Mouse (Mus musculus): ENCODE results near the gene Itpr2. TPM values are rescaled to one million over a fixed set of nuclear protein-coding genes. Genes with fewer than 3 reads are reported as not detected.

Itpr2 gene
- polyA plus RNA-seq, 1 experiment from 2014 or later = 3.9 TPM

DNA sequence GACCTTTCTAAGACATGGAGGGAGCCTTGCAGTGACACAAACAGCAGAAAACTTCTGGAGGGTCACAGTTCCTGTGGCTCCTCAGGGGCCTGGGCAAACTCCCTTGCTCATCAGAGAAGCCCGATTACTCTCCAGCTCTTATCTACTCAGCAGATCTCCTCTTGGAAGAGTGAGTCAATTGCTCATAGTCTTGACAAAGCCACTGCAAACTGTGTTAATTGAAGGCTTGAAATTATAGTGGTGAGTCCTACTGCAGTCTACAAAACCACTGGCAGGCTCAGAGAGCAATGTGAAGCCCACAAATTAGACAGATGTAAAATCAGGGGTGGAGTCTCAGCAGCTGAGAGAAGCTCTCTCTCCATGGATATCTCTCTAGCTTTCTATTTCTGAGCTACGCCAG lies 296.9 kb downstream of the Itpr2 start:
- DNase-seq (ENCODE audit: low spot score, missing footprints) (no peak), ATAC-seq (ENCODE audit: low FRiP score) (no peak)
- H3K4me1 ChIP-seq (ENCODE audit: control insufficient read depth, insufficient read depth, low read length) = 0 out of 2 replicates have a peak, but pooled peaks cover 2% of the 10 kb centered on the region
- 84% methylated on average over 2 of the region's 2 CpGs for WGBS
- H3K9me3 ChIP-seq (ENCODE audit: control insufficient read depth, low read length) = no peaks in the 10 kb centered on the region
- no peak overlapping the region for H3K9ac ChIP-seq (ENCODE audit: low read length)
- H3K36me3 ChIP-seq (ENCODE audit: control insufficient read depth, insufficient read depth, low read length) = no peaks in the 10 kb centered on the region
- no peak overlapping the region for H3K4me2 ChIP-seq
- H3K27ac ChIP-seq (ENCODE audit: low read depth, low read length) = no peak overlapping the region
- H3K4me3 ChIP-seq (ENCODE audit: low read depth, low read length) = no peak overlapping the region
- H3K27me3 ChIP-seq (ENCODE audit: control insufficient read depth, insufficient read depth, low read length) = no peaks in the 10 kb centered on the region

DNA sequence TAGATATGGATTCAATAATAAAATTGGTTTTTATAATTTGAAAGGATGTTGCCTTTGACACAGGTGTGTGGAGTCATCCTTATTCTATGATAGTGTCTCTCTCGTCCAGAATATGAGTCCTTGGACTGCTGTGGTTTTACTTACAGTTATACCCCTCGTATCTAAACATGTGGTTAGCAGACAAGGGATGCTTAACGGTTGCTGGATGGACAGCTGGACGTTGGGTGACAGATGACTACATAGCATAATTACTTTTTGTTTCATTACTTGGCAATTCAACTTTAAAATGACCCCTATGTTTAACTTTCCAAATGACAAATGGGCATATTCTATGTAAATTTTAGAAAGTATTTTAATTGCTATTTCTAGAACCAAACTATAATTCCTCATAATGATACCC lies 297.6 kb downstream of the Itpr2 start:
- no peak for ATAC-seq (ENCODE audit: low FRiP score)

DNA sequence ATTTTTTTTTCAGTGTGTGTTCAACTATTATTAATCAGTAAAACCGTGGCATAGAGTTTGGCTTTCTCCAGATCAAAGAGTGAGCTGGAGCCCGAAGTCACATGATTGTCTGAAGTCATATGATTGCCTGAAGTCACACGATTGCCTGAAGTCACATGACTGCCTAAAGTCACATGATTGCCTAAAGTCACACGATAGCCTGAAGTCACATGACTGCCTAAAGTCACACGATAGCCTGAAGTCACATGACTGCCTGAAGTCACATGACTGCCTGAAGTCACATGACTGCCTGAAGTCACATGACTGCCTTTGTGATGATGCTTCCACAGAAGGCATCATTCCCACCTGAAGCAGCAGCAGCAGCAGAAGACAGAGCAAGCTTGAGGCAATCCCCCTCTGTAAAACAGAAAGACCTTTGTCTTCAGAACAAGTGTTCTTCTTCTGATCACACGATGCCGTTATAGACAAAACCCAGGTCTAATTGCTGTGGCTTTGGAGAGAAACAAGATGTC lies 304.1 kb downstream of the Itpr2 start:
- no peaks in the 10 kb centered on the region for H3K36me3 ChIP-seq (ENCODE audit: control insufficient read depth, insufficient read depth, low read length)
- H3K4me2 ChIP-seq = no peak overlapping the region
- 92% methylated on average over 7 of the region's 7 CpGs for WGBS
- H3K27ac ChIP-seq (ENCODE audit: low read depth, low read length) = no peak overlapping the region
- no peaks in the 10 kb centered on the region for H3K27me3 ChIP-seq (ENCODE audit: control insufficient read depth, insufficient read depth, low read length)
- no peak overlapping the region for H3K9ac ChIP-seq (ENCODE audit: low read length)
- no peak for ATAC-seq (ENCODE audit: low FRiP score)
- H3K4me1 ChIP-seq (ENCODE audit: control insufficient read depth, insufficient read depth, low read length) = 0 out of 2 replicates have a peak, but pooled peaks cover 2% of the 10 kb centered on the region
- H3K9me3 ChIP-seq (ENCODE audit: control insufficient read depth, low read length) = no peaks in the 10 kb centered on the region
- H3K4me3 ChIP-seq (ENCODE audit: low read depth, low read length) = no peak overlapping the region
- DNase-seq (ENCODE audit: low spot score, missing footprints) = no peak

More for the DNA sequence above, 297.6 kb downstream of the Itpr2 start:
- H3K36me3 ChIP-seq (ENCODE audit: control insufficient read depth, insufficient read depth, low read length) = no peaks in the 10 kb centered on the region
- no peaks in the 10 kb centered on the region for H3K27me3 ChIP-seq (ENCODE audit: control insufficient read depth, insufficient read depth, low read length)
- no peaks in the 10 kb centered on the region for H3K9me3 ChIP-seq (ENCODE audit: control insufficient read depth, low read length)
- H3K9ac ChIP-seq (ENCODE audit: low read length) = no peak overlapping the region
- no peak overlapping the region for H3K4me3 ChIP-seq (ENCODE audit: low read depth, low read length)
- no peak overlapping the region for H3K4me2 ChIP-seq
- H3K27ac ChIP-seq (ENCODE audit: low read depth, low read length) = no peak overlapping the region
- H3K4me1 ChIP-seq (ENCODE audit: control insufficient read depth, insufficient read depth, low read length) = 0 out of 2 replicates have a peak, but pooled peaks cover 2% of the 10 kb centered on the region
- DNase-seq (ENCODE audit: low spot score, missing footprints) = no peak
- 86% methylated on average over 4 of the region's 4 CpGs for WGBS

DNA sequence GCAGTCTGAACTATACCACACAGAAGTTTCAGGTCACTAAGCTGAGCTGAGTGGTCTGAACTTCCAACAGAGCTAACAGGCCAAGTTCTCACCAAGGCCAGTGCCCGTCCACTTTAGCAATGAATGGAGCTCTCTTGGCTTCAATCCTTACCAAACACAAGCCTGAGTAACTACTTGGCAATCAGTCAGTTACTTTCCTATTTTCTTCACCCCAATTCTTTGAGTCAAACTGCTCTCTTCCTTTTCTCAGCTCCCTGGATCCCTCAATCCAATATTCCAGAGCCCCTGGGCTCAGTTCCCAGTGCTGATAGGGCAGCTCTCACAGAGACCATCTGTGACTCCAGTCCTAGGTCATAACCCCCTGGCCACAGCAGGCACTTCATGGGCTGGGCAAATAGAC lies 305.3 kb downstream of the Itpr2 start:
- Histone ChIP-seq H3K27ac (ENCODE audit: low read depth, low read length) (no peak overlapping the region), H3K36me3 (ENCODE audit: control insufficient read depth, insufficient read depth, low read length) (no peaks in the 10 kb centered on the region), H3K4me1 (ENCODE audit: control insufficient read depth, insufficient read depth, low read length) (0 out of 2 replicates have a peak, but pooled peaks cover 2% of the 10 kb centered on the region), H3K4me2 (no peak overlapping the region), H3K4me3 (ENCODE audit: low read depth, low read length) (no peak overlapping the region), H3K27me3 (ENCODE audit: control insufficient read depth, insufficient read depth, low read length) (no peaks in the 10 kb centered on the region), H3K9me3 (ENCODE audit: control insufficient read depth, low read length) (no peaks in the 10 kb centered on the region), H3K9ac (ENCODE audit: low read length) (no peak overlapping the region)
- DNase-seq (ENCODE audit: low spot score, missing footprints) = no peak
- no peak for ATAC-seq (ENCODE audit: low FRiP score)
- 79% methylated on average over 1 of the region's 1 CpGs for WGBS

DNA sequence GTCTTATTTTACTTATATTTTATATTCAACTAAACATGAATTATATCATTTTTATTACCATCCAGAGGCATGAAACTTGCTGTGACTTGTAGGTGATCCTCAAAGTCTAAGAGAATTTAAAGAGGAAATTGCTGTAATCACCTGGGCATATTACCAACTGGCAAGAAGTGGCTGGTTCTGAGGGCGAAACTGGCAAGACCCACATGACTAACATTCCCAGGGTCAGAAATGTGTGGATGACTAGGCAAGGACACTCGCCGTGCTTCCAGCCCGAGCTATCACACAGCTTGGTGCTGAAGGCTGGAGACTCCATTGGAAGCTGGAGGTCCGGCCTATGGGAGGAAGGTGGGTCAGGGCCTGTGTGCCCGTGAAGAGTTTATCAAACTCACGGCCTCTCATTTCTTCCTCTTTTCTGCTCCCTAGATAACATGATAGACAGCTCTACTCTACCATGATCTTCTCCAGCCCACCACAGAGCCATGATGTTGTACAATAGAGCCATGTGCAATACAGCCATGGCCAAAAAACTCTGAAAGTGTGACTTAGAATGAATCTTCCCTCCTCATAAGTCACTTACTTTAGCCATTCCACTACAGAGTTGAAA lies 306.1 kb downstream of the Itpr2 start:
- Histone ChIP-seq H3K27me3 (ENCODE audit: control insufficient read depth, insufficient read depth, low read length) (no peaks in the 10 kb centered on the region), H3K9me3 (ENCODE audit: control insufficient read depth, low read length) (no peaks in the 10 kb centered on the region), H3K27ac (ENCODE audit: low read depth, low read length) (no peak overlapping the region), H3K4me3 (ENCODE audit: low read depth, low read length) (no peak overlapping the region), H3K36me3 (ENCODE audit: control insufficient read depth, insufficient read depth, low read length) (no peaks in the 10 kb centered on the region), H3K9ac (ENCODE audit: low read length) (no peak overlapping the region), H3K4me2 (no peak overlapping the region), H3K4me1 (ENCODE audit: control insufficient read depth, insufficient read depth, low read length) (no peaks in the 10 kb centered on the region)
- DNase-seq (ENCODE audit: low spot score, missing footprints) = no peak
- no peak for ATAC-seq (ENCODE audit: low FRiP score)
- WGBS = 91% methylated on average over 7 of the region's 7 CpGs

DNA sequence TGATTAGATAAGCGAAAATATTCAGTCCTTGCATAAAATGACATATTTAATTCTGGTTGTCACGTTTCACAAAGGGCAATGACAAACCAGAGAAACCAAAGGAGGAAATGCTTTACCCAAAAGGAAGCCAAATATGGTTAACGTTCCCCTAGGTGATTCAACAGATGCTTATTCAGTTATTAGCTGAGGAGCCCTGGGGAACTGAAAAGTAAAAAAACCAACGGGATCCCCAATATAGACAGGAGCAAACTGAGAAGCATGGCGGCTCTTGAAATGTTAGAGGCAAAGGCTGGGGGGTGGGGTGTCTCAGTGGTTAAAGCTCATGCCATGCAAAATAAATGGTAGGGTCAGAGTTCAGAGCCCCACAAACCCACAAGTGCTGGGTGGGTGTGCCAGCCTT lies 310.1 kb downstream of the Itpr2 start:
- Histone ChIP-seq H3K4me1 (ENCODE audit: control insufficient read depth, insufficient read depth, low read length) (no peaks in the 10 kb centered on the region), H3K9ac (ENCODE audit: low read length) (no peak overlapping the region), H3K36me3 (ENCODE audit: control insufficient read depth, insufficient read depth, low read length) (no peaks in the 10 kb centered on the region), H3K4me2 (no peak overlapping the region), H3K27ac (ENCODE audit: low read depth, low read length) (no peak overlapping the region), H3K27me3 (ENCODE audit: control insufficient read depth, insufficient read depth, low read length) (no peaks in the 10 kb centered on the region), H3K9me3 (ENCODE audit: control insufficient read depth, low read length) (no peaks in the 10 kb centered on the region), H3K4me3 (ENCODE audit: low read depth, low read length) (no peak overlapping the region)
- 91% methylated on average over 5 of the region's 5 CpGs for WGBS
- DNase-seq (ENCODE audit: low spot score, missing footprints) = no peak
- no peak for ATAC-seq (ENCODE audit: low FRiP score)

DNA sequence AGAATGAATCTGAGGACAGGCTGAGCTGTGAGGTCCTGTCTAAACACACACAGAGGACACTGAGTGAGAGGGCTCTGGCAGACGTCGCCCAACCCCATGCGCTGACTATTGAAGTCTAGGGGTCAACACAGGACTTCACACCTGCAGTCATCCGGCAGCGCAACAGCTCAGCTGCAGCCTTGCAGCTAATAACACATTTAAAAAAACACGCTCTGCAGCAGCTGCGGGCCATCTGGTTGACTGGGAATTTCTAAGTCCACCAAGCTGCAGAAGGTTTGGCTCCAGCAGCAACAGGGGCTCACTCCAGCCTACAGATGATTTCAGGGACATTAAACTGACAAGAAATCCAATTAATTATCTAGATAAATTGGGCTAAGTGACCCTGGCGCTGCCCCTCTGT lies 312.0 kb downstream of the Itpr2 start:
- H3K9ac ChIP-seq (ENCODE audit: low read length) = no peak overlapping the region
- ATAC-seq (ENCODE audit: low FRiP score) (no peak), DNase-seq (ENCODE audit: low spot score, missing footprints) (no peak)
- WGBS = 82% methylated on average over 8 of the region's 8 CpGs
- H3K36me3 ChIP-seq (ENCODE audit: control insufficient read depth, insufficient read depth, low read length) = no peaks in the 10 kb centered on the region
- no peak overlapping the region for H3K27ac ChIP-seq (ENCODE audit: low read depth, low read length)
- H3K4me1 ChIP-seq (ENCODE audit: control insufficient read depth, insufficient read depth, low read length) = no peaks in the 10 kb centered on the region
- no peaks in the 10 kb centered on the region for H3K27me3 ChIP-seq (ENCODE audit: control insufficient read depth, insufficient read depth, low read length)
- no peaks in the 10 kb centered on the region for H3K9me3 ChIP-seq (ENCODE audit: control insufficient read depth, low read length)
- H3K4me3 ChIP-seq (ENCODE audit: low read depth, low read length) = no peak overlapping the region
- no peak overlapping the region for H3K4me2 ChIP-seq

DNA sequence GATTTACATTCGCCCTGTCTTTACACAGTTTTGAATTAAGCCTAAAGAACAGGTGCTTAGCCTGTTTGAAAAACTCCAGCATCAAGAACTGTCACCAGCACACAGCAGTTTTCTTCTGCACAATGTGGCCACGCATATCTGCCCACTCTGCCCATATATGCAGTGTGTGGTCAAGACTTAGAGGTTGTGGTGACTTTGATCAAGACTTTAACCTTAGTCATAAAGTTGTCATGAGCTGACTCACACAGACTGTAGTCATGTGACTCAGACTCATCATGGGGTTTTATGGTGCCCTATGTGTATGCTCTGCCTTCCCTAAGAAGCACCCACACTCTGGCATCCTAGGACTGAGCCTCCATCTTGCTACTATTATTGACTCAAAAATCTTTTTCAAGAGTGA lies 316.5 kb downstream of the Itpr2 start:
- Histone ChIP-seq H3K36me3 (ENCODE audit: control insufficient read depth, insufficient read depth, low read length) (no peaks in the 10 kb centered on the region), H3K9me3 (ENCODE audit: control insufficient read depth, low read length) (no peaks in the 10 kb centered on the region), H3K4me1 (ENCODE audit: control insufficient read depth, insufficient read depth, low read length) (no peaks in the 10 kb centered on the region), H3K4me2 (no peak overlapping the region), H3K27me3 (ENCODE audit: control insufficient read depth, insufficient read depth, low read length) (no peaks in the 10 kb centered on the region), H3K4me3 (ENCODE audit: low read depth, low read length) (no peak overlapping the region), H3K27ac (ENCODE audit: low read depth, low read length) (no peak overlapping the region), H3K9ac (ENCODE audit: low read length) (no peak overlapping the region)
- WGBS = 83% methylated on average over 2 of the region's 2 CpGs
- DNase-seq (ENCODE audit: low spot score, missing footprints) (no peak), ATAC-seq (ENCODE audit: low FRiP score) (no peak)

DNA sequence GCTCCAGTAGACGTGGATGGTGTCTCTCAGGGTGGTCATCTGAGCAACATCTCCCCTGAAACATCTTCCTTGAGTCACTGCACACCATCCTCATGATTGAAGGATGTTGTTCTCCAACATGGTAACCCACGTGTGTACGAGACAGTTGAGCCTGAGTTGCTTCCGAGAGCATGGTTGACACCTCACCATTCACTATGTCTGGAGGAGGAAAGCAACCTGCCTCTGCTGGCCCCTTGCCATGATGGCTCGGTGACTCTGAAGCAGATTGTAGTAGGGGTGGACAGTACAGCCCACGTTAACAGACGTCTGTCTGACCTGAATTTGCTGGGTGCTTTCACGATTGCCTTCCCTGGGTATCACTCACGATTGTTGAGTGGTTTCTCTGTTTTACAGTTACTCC lies 317.3 kb downstream of the Itpr2 start:
- Histone ChIP-seq H3K27me3 (ENCODE audit: control insufficient read depth, insufficient read depth, low read length) (no peaks in the 10 kb centered on the region), H3K27ac (ENCODE audit: low read depth, low read length) (no peak overlapping the region), H3K9me3 (ENCODE audit: control insufficient read depth, low read length) (no peaks in the 10 kb centered on the region), H3K4me1 (ENCODE audit: control insufficient read depth, insufficient read depth, low read length) (no peaks in the 10 kb centered on the region), H3K36me3 (ENCODE audit: control insufficient read depth, insufficient read depth, low read length) (no peaks in the 10 kb centered on the region), H3K4me3 (ENCODE audit: low read depth, low read length) (no peak overlapping the region), H3K9ac (ENCODE audit: low read length) (no peak overlapping the region), H3K4me2 (no peak overlapping the region)
- no peak for DNase-seq (ENCODE audit: low spot score, missing footprints)
- ATAC-seq (ENCODE audit: low FRiP score) = no peak
- 85% methylated on average over 9 of the region's 9 CpGs for WGBS

Measured in midbrain, embryonic 11.5 days (tissue).